Mouse (Mus musculus) hematopoietic stem cell, adult 5-6 weeks (primary cell): Measurements from ENCODE around the gene Dhrs2. TPM values are rescaled to one million over a fixed set of nuclear protein-coding genes. Genes with fewer than 3 reads are reported as not detected.

ENCODE experiments used
- ATAC-seq, 2 experiments: fragments of 125-278 bp in 1 of 2; replicated peaks in 1 of 2; 2 replicates each; pipeline ENCODE4 v1.8.0; 2016 to 2017; ENCODE audit warnings: inconsistent platforms in 2 of 2, mild to moderate bottlenecking in 2 of 2, moderate number of reproducible peaks in 2 of 2, low read depth in 1 of 2, moderate TSS enrichment in 1 of 2; ENCODE audit not compliant: low FRiP score in 2 of 2, poor library complexity in 2 of 2, severe bottlenecking in 2 of 2, insufficient read depth in 1 of 2, low TSS enrichment in 1 of 2
- total RNA-seq: library from RNA; stranded (forward); fragments of 172-1452, 232-1000 nt; gene quantifications from 2 replicates; pipeline ENCODE4 v1.2.3, GENCODE M21; 2017

Gene Dhrs2
- total RNA-seq, 1 experiment from 2014 or later: 1.1 TPM

DNA sequence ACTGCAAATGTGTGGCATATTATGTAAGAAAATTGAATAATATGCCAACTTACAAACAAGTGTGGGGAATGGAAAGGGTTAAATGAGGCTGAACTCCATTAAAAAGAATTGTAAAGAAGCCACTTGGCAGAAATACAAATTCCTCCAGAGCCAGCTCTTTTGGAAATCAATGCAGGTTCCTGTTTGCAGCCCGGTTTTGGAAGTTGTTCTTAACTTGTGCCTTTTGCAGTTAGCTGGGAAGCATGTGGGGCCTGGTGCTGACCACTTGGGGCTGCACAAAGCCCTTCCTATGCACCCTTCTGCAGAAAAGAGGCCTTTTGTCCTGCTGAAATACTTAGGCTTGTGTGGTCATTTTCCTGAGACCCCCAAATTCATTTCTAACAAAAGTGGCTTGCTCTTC is 1.4 kb downstream of the Dhrs2 start:
- ATAC-seq: no peak

DNA sequence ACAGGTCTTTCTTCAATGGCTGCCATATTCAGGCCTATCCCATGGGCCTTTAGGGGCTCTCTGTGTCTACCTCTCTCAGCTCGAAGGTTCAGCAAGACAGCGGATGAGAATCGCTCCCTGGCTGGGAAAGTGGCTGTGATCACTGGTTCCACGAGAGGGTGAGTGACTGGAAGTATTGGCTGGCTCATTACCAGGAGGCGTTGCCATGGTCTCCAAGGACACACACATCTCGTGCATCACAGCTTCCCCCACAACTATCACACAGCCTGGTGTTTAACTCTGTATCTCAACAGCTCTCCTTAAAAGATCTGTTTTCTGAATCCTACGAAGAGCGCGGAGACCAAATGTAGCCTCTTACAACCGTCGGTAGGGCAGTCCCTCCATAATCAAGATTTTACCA is 12.8 kb downstream of the Dhrs2 start:
- no peak for ATAC-seq

DNA sequence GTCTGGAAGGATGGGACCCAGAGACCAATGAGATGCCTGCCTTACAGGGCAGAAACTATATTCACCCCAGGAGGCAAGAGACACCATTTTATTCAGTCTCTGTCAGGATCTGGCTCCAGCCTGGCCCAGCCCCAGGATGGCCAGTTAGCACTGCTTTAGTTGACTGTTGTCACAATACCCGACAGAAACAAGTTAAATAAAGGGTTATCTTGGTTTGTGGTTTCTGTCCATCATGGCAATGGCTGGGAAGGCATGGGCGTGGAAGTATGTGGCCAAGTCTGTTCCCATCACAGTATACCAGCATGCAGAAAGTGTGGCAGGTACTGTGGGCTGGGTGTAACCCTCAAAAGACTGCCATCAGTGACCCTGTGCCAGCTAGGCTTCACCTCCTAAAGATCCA is 14.9 kb downstream of the Dhrs2 start:
- no peak for ATAC-seq

DNA sequence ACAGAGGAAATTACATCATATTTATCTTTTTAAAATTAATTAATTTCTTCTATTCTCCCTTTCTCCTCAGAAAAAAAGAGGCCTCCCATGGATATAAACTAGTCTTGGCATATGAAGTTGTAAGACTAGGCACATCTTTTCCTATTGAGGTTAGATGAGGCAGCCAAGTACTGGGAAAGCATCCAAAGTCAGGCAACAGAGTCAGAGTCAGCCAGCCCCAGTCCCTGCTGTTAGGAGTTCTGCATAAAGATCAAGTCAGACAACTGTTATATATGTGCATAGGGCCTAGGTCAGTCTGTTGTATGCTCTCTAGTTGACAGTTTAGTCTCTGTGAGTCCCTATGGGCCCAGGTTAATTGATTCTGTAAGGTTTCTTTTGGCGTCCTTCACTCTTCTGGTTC is 20.9 kb downstream of the Dhrs2 start:
- ATAC-seq: no peak

DNA sequence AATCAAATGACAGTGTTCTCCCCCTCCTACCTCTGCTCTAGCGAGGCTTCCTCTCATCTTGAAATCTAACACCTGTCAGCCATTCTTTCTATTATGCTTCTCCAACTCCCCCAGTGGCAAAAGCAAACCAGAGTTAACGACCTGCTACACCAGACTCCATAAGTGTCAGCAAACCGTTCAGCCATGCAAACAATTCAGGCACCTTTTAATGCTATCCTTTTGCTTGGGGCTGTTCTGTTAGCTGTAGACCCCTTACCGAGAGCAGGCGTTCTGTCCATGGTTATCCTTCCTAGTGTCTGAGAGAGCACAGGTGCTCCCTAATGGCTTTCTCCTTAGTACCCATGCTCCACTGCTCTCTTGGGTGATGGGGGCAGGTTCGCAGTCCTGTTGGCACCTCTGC is 25.4 kb downstream of the Dhrs2 start:
- ATAC-seq: no peak

DNA sequence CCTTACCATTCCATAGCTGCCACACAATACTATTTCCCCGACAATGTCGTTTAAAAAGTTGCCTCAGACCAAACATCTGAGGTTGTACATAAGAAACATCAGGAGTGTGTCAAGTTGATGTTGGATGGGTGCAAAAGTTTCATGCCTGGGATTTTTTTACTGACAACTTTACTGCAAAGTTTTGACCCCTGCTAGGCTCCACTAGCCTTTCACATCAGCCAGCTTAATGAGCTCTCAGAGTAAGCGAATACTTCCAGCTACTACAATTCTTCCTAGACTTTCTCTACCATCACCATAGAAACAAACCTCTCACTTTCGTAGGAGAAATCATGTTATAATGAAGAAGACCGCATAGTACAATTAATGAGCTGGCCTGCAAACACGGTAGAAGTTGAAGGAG is 26.5 kb downstream of the Dhrs2 start:
- no peak for ATAC-seq

DNA sequence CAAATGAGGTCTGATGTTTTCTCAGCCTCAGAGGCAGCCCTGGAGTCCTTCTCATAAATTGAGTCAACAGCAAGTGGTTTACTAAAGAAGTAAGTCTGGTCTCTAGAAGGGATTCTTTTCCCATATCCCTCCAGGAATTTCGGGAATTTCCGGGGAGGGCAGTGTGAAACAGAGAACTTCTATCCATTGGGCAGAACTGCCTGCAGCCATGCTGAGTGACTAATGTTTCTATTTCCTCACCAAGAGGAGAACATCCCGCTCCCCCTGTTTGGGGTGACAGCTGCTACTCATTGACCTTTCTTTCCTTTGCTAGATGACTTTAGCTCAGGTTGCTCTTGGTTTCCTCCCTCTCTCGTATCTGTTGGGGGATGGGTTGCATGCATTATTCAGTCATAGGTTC is 31.8 kb downstream of the Dhrs2 start:
- no peak for ATAC-seq

DNA sequence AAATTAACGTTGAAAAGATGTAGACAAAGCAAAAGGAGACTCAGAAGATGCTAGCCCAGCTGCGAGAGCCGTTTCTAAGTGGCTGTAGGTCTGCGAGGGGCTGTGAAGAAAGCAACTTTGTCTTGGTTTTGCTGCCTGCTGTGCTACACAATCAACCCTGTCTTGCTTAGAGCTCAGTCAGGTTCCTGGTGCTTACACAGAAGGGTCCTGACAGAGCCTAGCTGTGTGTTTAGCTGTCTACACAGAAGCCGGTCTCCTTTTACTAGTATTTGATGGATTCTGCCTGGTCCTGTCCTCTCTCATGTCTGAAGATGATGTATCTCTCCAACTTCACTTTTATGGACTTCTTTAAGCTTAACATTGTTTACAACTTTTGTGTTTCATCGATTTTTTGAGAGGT is 33.6 kb downstream of the Dhrs2 start:
- no peak for ATAC-seq

DNA sequence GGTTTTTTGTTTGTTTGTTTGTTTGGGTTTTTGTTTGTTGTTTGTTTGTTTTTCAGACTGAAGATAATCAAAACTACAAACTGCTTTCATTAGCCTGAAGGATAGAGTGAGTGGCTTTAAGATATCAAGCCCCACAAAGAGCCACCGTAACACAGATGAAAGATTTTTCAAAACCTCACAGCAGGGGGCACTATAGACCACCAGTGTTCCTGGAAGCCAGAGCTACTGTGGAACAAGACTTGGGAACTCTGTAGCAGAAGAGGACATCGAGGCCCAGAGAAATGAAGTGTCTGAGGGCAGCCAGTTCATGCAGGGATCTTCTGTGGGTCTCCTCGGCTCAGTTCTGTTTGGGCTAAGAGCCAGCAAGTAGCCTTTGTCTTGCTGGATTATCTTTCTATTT is 49.4 kb downstream of the Dhrs2 start:
- ATAC-seq: peak; percentile 37 to 45; a peak in 1 of 4 replicates

DNA sequence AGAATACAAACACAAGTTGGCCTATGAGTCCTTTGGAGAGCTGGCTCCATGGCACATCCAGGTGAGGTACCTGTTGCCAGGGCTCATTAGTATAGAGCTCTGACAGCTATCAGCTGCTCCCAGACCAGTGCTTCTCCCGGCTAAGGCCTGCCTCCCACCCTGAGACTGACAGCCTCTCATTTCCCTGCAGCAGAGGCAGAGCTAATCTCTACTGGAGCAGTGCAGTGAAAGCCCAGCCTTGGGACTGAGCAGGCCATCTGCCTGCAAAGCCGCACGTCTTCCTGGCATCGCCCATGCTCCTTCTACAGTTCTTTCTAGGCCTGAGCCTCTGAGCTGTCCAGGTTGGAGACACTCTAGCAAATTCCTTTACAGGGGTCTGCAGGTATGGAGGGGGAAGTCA is 51.2 kb downstream of the Dhrs2 start:
- no peak for ATAC-seq

DNA sequence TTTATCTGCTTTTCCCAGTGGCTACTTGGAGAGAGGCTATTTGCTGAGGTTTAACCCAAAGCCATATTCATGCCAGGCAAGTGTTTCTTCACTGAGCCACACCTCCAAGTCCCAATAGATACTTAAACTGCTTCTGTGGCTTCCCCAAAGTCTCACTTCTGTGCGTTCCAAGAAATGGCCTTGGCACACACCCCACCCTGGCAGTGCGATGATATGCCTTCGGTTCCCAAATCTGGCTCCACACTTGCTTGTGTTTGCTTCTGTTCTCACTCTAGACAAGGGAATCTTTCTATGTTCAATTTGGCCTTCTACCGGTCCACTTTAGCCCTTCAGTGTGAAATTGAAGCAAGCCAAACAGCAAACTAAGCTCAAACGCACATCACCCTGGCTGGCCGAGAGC is 53.0 kb downstream of the Dhrs2 start:
- no peak for ATAC-seq

DNA sequence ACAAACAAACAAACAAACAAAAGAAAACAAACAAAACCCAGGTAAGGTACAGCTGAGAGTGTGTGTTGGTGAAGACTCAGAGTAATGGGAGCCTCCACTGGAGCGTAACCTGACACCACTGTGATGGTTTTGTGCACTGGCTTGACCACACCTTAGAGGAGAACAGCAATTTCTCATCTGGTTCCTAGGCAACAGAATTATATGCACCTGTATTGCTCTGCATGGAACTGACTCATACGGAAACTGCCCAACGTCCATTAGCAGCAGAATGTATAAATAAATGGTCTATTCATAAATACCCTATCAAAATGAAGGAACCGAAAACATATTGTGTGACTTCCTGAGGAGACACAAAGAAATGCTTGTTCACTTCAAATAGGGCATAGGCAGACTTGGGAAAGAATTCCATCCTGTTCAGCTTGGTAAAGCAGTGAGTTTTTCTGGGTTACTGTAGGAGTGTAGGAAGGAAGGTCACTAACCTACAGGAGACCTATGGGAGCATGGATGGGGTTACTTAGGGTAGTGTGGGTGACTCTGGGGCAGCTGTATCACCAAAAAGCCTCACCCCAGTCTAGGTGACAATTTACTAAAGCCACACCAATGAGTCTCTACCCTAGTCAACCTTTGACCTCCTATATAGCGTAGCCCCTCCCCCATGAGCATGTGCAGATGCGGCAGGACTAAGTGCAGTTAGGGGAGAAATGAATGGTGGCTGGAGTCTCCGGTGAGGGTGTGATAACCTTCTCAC is 57.7 kb downstream of the Dhrs2 start:
- no peak for ATAC-seq

Other genes with a start within 250 kb of the Dhrs2 start
- gene Gm17428, start 245.1 kb upstream of the Dhrs2 start, total RNA-seq: not detected in 2 replicates
- not detected in 2 replicates for gene Myh7, start 227.4 kb upstream of the Dhrs2 start, total RNA-seq
- 58.0 and 66.5 TPM in 2 replicates for gene Ngdn, start 206.6 kb upstream of the Dhrs2 start, total RNA-seq
- gene Zfhx2, start 129.7 kb upstream of the Dhrs2 start, total RNA-seq: 3.1 and 3.8 TPM in 2 replicates
- gene Thtpa, start 127.2 kb upstream of the Dhrs2 start, total RNA-seq: 9.0 and 17.9 TPM in 2 replicates
- gene Ap1g2, start 115.4 kb upstream of the Dhrs2 start, total RNA-seq: 17.2 and 23.9 TPM in 2 replicates
- not detected in 2 replicates for gene Jph4, start 105.1 kb upstream of the Dhrs2 start, total RNA-seq